Mouse (Mus musculus) neural tube, embryonic 10.5 days (tissue): ENCODE measurements around the gene C2cd2l.
"Not testable (repeated sequence)": the region's sequence is repeated elsewhere in the genome, so short reads cannot be mapped to it uniquely, and the experiment has no call there.

Experiments
- DNase-seq: peaks from one replicate; pipeline ENCODE4 v3.0.0-alpha.2; 2017; ENCODE audit warnings: low spot score; ENCODE audit errors: extremely low spot score

C2cd2l gene

GRCm38 (mm10) chr9:44336513-44336912 lies 16.4 kb upstream of the C2cd2l start:
- DNase-seq: not testable (repeated sequence)

GRCm38 (mm10) chr9:44336093-44336406 lies 16.0 kb upstream of the C2cd2l start:
- DNase-seq: no peak

GRCm38 (mm10) chr9:44335331-44336092 lies 15.4 kb upstream of the C2cd2l start:
- peak; percentile 78 for DNase-seq

- DNase-seq: peak; percentile 98
Observed at GRCm38 (mm10) chr9:44334396-44335330, 14.6 kb upstream of the C2cd2l start, which contains the start of gene H2afx. TSS of gene H2afx (plus strand) at chr9:44334694.

- DNase-seq: no peak
Observed at GRCm38 (mm10) chr9:44332918-44333638, 13.0 kb upstream of the C2cd2l start.

GRCm38 (mm10) chr9:44330736-44331135 lies 10.7 kb upstream of the C2cd2l start:
- no peak for DNase-seq

GRCm38 (mm10) chr9:44327926-44328325 lies 7.8 kb upstream of the C2cd2l start:
- DNase-seq: no peak

- DNase-seq: peak; percentile 82
Observed at GRCm38 (mm10) chr9:44327064-44327711, 7.1 kb upstream of the C2cd2l start.

GRCm38 (mm10) chr9:44326371-44327063 lies 6.4 kb upstream of the C2cd2l start:
- DNase-seq: peak; percentile 82

- DNase-seq: no peak
Observed at GRCm38 (mm10) chr9:44325768-44326370, 5.8 kb upstream of the C2cd2l start, which contains the start of gene Dpagt1. TSS of gene Dpagt1 (plus strand) at chr9:44326019.

- not testable (repeated sequence) for DNase-seq
Observed at GRCm38 (mm10) chr9:44325032-44325767, 5.1 kb upstream of the C2cd2l start.

GRCm38 (mm10) chr9:44324147-44324546 lies 4.1 kb upstream of the C2cd2l start:
- no peak for DNase-seq

GRCm38 (mm10) chr9:44323656-44324055 lies 3.6 kb upstream of the C2cd2l start:
- DNase-seq: not testable (repeated sequence)

- no peak for DNase-seq
Observed at GRCm38 (mm10) chr9:44320799-44321133, 681 bp upstream of the C2cd2l start.

GRCm38 (mm10) chr9:44319105-44319886 lies 789 bp downstream of the C2cd2l start:
- DNase-seq: no peak

GRCm38 (mm10) chr9:44318826-44319095 lies 1.3 kb downstream of the C2cd2l start:
- no peak for DNase-seq

GRCm38 (mm10) chr9:44318076-44318825 lies 1.8 kb downstream of the C2cd2l start:
- no peak for DNase-seq

GRCm38 (mm10) chr9:44317452-44317851 lies 2.6 kb downstream of the C2cd2l start:
- DNase-seq: no peak
